Mouse (Mus musculus): ENCODE results near the gene Sirpb1a.
"Not testable (repeated sequence)": the region's sequence is repeated elsewhere in the genome, so short reads cannot be mapped to it uniquely, and the experiment has no call there.

The Sirpb1a gene

GRCm38 (mm10) chr3:15426447-15426846 is at the start of gene Sirpb1a:
TSS of gene Sirpb1a (minus strand) at chr3:15426520.
- not testable (repeated sequence) for DNase-seq (ENCODE audit: low spot score in 2 of 2)

GRCm38 (mm10) chr3:15474831-15475230 is 48.5 kb upstream of the Sirpb1a start:
- DNase-seq (ENCODE audit: low spot score in 2 of 2) = not testable (repeated sequence)

DNA sequence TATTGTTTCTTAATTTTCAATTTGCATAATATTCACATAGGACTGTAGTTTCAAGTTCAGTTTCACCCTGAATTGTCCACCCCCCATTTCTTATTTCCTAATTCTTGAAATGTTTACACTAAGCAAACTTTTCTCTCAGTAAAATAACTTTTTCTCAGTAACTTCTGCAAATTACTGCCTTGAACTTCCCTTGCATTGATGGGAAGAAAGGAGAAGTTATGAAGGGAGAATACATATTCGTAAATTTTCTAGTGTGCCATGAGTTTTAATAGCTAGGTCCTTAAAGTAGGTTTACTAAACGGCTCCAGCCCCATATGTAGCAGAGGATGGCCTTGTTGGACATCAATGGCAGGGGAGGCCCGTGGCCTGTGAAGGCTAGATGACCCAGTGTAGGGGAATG is 43.8 kb upstream of the Sirpb1a start:
- DNase-seq (ENCODE audit: low spot score in 2 of 2) = not testable (repeated sequence)

GRCm38 (mm10) chr3:15443936-15444335 is 17.6 kb upstream of the Sirpb1a start:
- DNase-seq (ENCODE audit: low spot score in 2 of 2) = not testable (repeated sequence)

DNA sequence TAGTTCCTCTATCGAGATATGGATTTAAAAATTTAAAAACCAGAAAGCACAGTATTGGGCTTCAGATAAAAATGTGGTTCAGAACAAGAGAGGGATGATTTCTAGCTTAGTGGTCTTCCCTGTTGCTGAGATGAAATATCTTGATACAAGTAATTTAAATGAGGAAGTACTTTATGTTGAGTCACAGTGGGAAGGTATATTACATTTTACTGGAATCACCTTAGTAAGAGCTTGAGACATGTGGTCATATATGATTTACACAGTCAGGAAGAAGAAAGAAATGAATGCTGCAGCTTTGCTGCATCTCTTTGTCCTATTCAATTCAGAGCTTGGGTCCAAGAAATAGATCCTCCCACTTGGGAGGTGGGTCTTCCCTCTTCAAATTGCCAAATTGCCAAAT is 13.5 kb upstream of the Sirpb1a start:
- DNase-seq (ENCODE audit: low spot score in 2 of 2) = not testable (repeated sequence)

- no peak for DNase-seq (ENCODE audit: low spot score in 2 of 2)
Observed at GRCm38 (mm10) chr3:15427917-15428316, 1.6 kb upstream of the Sirpb1a start.

DNA sequence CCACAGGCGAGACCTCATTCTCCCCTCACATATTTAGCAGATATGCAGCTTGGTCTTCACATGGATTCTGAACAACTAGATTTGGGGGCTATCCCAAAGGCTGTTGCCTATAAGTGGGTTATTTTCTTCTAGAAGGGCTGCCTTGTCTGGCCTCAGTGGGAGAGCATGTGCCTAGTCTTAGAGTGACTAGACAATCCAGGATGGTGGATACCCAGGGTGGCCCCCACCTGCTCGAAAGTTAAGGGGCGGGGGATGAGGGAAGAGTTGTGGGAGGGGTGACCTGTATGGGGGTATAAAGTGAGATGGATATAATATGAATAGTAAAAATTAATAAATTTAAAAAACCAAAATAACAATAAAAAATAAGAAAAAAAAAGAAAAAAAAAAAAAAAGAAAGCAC is 70.6 kb downstream of the Sirpb1a start:
- not testable (repeated sequence) for DNase-seq (ENCODE audit: low spot score in 2 of 2)

GRCm38 (mm10) chr3:15350318-15350717 is 76.0 kb downstream of the Sirpb1a start:
- not testable (repeated sequence) for DNase-seq (ENCODE audit: low spot score in 2 of 2)

DNA sequence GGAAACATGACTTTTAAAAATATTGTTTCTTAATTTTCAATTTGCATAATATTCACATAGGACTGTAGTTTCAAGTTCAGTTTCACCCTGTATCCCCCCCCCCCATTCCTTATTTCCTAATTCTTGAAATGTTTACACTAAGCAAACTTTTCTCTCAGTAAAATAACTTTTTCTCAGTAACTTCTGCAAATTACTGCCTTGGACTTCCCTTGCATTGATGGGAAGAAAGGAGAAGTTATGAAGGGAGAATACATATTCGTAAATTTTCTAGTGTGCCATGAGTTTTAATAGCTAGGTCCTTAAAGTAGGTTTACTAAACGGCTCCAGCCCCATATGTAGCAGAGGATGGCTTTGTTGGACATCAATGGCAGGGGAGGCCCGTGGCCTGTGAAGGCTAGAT is 80.7 kb downstream of the Sirpb1a start:
- DNase-seq (ENCODE audit: low spot score in 2 of 2) = not testable (repeated sequence)

- DNase-seq (ENCODE audit: low spot score in 2 of 2) = no peak
Observed at GRCm38 (mm10) chr3:15340287-15340686, 86.0 kb downstream of the Sirpb1a start.

- DNase-seq (ENCODE audit: low spot score in 2 of 2) = no peak
Observed at GRCm38 (mm10) chr3:15334182-15334581, 92.1 kb downstream of the Sirpb1a start.

DNA sequence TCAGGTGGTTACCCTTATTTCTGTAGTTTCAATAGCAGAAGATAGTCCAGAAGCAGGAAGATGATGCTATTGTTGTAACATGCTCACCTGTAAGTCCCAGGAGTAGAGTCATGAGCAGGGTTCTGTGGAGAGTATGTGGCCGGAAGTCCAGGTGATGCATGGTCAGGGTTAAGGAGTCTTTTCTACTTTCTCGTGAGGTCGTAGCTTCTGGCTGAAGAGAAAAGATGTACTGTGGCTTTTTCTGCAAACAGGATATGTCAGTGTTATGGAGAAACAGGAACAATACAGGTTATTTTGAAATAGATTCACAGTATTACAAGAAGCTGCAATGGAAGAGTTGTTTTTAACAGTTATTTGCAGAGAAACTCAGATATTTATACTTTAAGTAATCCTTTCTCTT is 94.3 kb downstream of the Sirpb1a start, which contains the start of gene Gm9733:
Gm9733 (minus strand) TSS at position 240 of the 400 bp plus-strand sequence.
- no peak for DNase-seq (ENCODE audit: low spot score in 2 of 2)

DNA sequence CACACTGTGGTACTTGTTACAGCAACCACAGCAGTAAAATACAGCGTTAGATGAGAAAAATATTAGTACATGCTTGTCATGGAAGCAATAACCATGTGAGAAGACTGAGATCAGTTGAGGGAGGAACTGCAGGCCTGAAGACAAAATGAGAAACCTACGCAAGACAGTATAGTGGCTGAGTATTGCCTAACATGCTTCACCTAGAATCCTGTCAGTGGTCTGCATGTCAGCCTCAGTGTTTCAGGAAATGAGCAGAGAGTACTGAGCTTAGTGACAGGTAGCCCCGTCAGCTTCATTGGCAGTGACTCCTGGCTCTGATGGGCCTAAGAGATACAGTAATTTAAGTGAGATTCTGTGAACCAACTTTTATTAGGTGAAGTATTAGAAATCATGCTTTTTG is 94.8 kb downstream of the Sirpb1a start:
- DNase-seq (ENCODE audit: low spot score in 2 of 2) = no peak

GRCm38 (mm10) chr3:15329549-15329948 is 96.8 kb downstream of the Sirpb1a start:
- DNase-seq (ENCODE audit: low spot score in 2 of 2) = no peak

Data from urinary bladder, postnatal 36 days (tissue).